Mouse (Mus musculus): ENCODE measurements around the gene Got2. TPM values are rescaled to one million over a fixed set of nuclear protein-coding genes. Genes with fewer than 3 reads are reported as not detected.

Gene Got2
- polyA plus RNA-seq, 1 experiment from 2014 or later: 63.9 TPM

GRCm38 (mm10) chr8:95853102-95853843 lies 35.1 kb downstream of the Got2 start, which contains the start of gene Slc38a7:
Gene Slc38a7 (minus strand): TSS chr8:95853539.
- Histone ChIP-seq H3K9ac (replicated peaks; ENCODE audit: low read depth) (peak within 1 kb of the TSS; percentile 42; the same call in 1 of the 2 replicates), H3K36me3 (ENCODE audit: insufficient read depth, low read length) (0 out of 2 replicates have a peak, but pooled peaks cover 2% of the 10 kb centered on the region), H3K27ac (ENCODE audit: low read length) (no peak within 1 kb of the TSS; the same call in 1 of the 2 replicates), H3K27me3 (replicated peaks; ENCODE audit: insufficient read depth, low read length) (no peaks in the 10 kb centered on the region), H3K9me3 (ENCODE audit: low read length) (no peaks in the 10 kb centered on the region), H3K4me2 (replicated peaks; ENCODE audit: low read depth, low read length) (peak within 1 kb of the TSS; percentile 64), H3K4me3 (ENCODE audit: low read depth, low read length) (peak within 1 kb of the TSS; percentile 57), H3K4me1 (ENCODE audit: insufficient read depth, low read depth, low read length) (peaks cover 7% of the 10 kb centered on the region)
- ATAC-seq (peak; percentile 96), DNase-seq (ENCODE audit: low spot score) (peak; percentile 96)
- TF ChIP-seq CTCF (IDR thresholded peaks at IDR 0.05) (no peak), EP300 (IDR thresholded peaks at IDR 0.05) (no peak)
- 9% methylated on average over 22 of the region's 22 CpGs for WGBS

DNA sequence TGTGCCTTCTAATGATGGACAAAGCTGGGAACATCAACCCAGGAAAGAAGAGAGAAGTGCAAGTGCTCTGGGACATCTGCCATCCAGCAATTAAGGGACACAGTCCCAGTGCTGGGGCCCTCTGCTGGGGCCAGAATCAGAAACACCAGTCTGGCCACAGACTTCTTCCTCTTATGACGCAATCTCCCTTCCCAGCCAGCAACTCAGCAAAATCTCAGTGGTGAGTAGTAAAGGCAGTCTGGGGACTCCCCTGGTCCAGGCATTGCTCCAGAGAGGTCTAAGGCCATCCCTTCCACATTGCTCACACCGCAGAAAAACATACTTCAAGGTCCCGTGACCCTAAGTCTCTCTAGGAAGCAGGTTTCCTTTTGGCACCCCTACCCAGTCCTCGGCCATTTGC lies 36.1 kb downstream of the Got2 start:
- DNase-seq (ENCODE audit: low spot score): peak; percentile 89

GRCm38 (mm10) chr8:95850326-95850725 lies 38.0 kb downstream of the Got2 start:
- 89% methylated on average over 2 of the region's 2 CpGs for WGBS

More for the DNA sequence above, 36.1 kb downstream of the Got2 start:
- ATAC-seq: peak; percentile 70
- Histone ChIP-seq H3K4me3 (ENCODE audit: low read depth, low read length) (no peak overlapping the region; the same call in 1 of the 2 replicates), H3K9me3 (ENCODE audit: low read length) (no peaks in the 10 kb centered on the region), H3K4me1 (ENCODE audit: insufficient read depth, low read depth, low read length) (peaks cover 7% of the 10 kb centered on the region), H3K9ac (replicated peaks; ENCODE audit: low read depth) (no peak overlapping the region), H3K4me2 (replicated peaks; ENCODE audit: low read depth, low read length) (peak overlapping the region; percentile 64), H3K27ac (ENCODE audit: low read length) (no peak overlapping the region; the same call in 1 of the 2 replicates), H3K27me3 (replicated peaks; ENCODE audit: insufficient read depth, low read length) (no peaks in the 10 kb centered on the region), H3K36me3 (ENCODE audit: insufficient read depth, low read length) (0 out of 2 replicates have a peak, but pooled peaks cover 7% of the 10 kb centered on the region)
- WGBS: 41% methylated on average over 4 of the region's 4 CpGs
- peak; percentile 46 for TF ChIP-seq CTCF (IDR thresholded peaks at IDR 0.05)
- no peak for TF ChIP-seq EP300 (IDR thresholded peaks at IDR 0.05)

DNA sequence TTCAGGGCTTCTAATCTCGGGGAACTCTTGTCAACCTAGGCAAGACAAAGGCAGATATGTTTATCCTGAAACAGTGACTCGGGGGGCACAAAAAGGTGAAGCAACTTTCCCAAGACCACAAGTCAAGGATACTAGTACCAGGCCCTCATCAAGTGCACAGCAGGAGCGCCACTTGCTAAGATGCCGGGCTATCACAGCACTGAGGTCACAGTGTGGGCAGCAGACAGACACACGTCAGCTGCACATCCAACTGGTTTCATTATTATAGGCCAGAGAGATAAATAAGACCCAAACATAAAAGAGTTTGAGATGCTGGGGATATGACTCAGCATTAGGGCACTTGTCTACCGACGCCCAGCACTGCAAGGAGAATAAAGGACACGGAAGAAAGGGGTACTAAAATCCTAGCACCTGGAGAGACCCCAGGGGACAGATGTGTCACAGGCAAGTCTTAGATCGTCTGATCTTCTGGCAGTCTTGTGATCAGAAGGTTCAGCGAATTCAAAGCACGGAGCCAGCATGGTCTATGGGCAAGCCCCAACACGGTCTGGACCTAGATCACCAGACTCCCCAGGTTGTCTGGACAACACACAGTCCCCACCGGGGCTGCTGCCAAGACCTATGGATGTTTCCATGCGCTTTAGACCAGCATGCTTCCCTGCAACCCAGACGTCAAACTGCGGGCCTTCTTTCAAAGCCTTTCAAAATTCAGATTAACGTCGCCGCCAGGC lies 39.4 kb downstream of the Got2 start:
- no peak for TF ChIP-seq EP300 (IDR thresholded peaks at IDR 0.05)
- TF ChIP-seq CTCF (IDR thresholded peaks at IDR 0.05): no peak
- ATAC-seq (no peak), DNase-seq (ENCODE audit: low spot score) (no peak)
- Histone ChIP-seq H3K4me2 (replicated peaks; ENCODE audit: low read depth, low read length) (no peak overlapping the region), H3K27ac (ENCODE audit: low read length) (no peak overlapping the region), H3K9me3 (ENCODE audit: low read length) (no peaks in the 10 kb centered on the region), H3K4me1 (ENCODE audit: insufficient read depth, low read depth, low read length) (peaks cover 7% of the 10 kb centered on the region), H3K36me3 (ENCODE audit: insufficient read depth, low read length) (peaks cover 12% of the 10 kb centered on the region; the same call in 1 of the 2 replicates), H3K9ac (replicated peaks; ENCODE audit: low read depth) (no peak overlapping the region), H3K27me3 (replicated peaks; ENCODE audit: insufficient read depth, low read length) (no peaks in the 10 kb centered on the region), H3K4me3 (ENCODE audit: low read depth, low read length) (no peak overlapping the region)
- WGBS: 89% methylated on average over 19 of the region's 19 CpGs

More at GRCm38 (mm10) chr8:95850326-95850725, 38.0 kb downstream of the Got2 start:
- DNase-seq (ENCODE audit: low spot score): no peak
- H3K9me3 ChIP-seq (ENCODE audit: low read length): no peaks in the 10 kb centered on the region
- H3K27me3 ChIP-seq (replicated peaks; ENCODE audit: insufficient read depth, low read length): no peaks in the 10 kb centered on the region
- H3K4me2 ChIP-seq (replicated peaks; ENCODE audit: low read depth, low read length): no peak overlapping the region
- peaks cover 7% of the 10 kb centered on the region for H3K4me1 ChIP-seq (ENCODE audit: insufficient read depth, low read depth, low read length)
- no peak for ATAC-seq
- no peak overlapping the region for H3K4me3 ChIP-seq (ENCODE audit: low read depth, low read length)
- H3K9ac ChIP-seq (replicated peaks; ENCODE audit: low read depth): no peak overlapping the region
- no peak overlapping the region for H3K27ac ChIP-seq (ENCODE audit: low read length)
- TF ChIP-seq CTCF (IDR thresholded peaks at IDR 0.05) (no peak), EP300 (IDR thresholded peaks at IDR 0.05) (no peak)
- H3K36me3 ChIP-seq (ENCODE audit: insufficient read depth, low read length): 0 out of 2 replicates have a peak, but pooled peaks cover 7% of the 10 kb centered on the region

DNA sequence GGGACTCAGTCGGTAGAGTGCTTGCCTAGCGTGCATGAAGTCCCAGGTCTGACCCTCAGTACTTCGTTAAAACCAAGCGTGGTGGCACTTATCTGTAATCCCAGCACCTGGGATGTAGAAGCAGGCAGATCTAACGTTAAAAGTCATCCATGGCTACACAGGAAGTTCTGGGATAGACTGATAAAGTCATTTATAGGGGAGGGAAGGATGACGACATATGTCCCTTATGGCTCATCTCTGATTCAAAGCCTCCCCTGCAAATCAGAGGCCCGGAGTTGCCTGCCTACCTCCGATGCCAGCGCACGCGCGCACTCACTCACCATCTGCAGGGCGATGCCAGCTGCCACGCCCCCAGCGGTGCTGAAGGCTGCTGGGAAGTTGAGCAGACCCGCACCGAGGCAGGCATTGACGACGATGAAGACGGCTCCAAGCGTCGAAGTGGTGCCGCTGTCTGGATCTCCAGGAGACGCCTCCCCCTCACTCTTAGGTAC lies 40.2 kb downstream of the Got2 start:
- 80% methylated on average over 24 of the region's 24 CpGs for WGBS
- no peak overlapping the region for H3K4me3 ChIP-seq (ENCODE audit: low read depth, low read length)
- no peak for TF ChIP-seq EP300 (IDR thresholded peaks at IDR 0.05)
- TF ChIP-seq CTCF (IDR thresholded peaks at IDR 0.05): no peak

GRCm38 (mm10) chr8:95845026-95845425 lies 43.3 kb downstream of the Got2 start:
- Histone ChIP-seq H3K27me3 (replicated peaks; ENCODE audit: insufficient read depth, low read length) (no peaks in the 10 kb centered on the region), H3K9ac (replicated peaks; ENCODE audit: low read depth) (no peak overlapping the region), H3K36me3 (ENCODE audit: insufficient read depth, low read length) (peaks cover 19% of the 10 kb centered on the region; the same call in 1 of the 2 replicates), H3K27ac (ENCODE audit: low read length) (no peak overlapping the region), H3K4me2 (replicated peaks; ENCODE audit: low read depth, low read length) (no peak overlapping the region), H3K9me3 (ENCODE audit: low read length) (no peaks in the 10 kb centered on the region), H3K4me1 (ENCODE audit: insufficient read depth, low read depth, low read length) (no peaks in the 10 kb centered on the region), H3K4me3 (ENCODE audit: low read depth, low read length) (no peak overlapping the region)
- 89% methylated on average over 7 of the region's 7 CpGs for WGBS
- no peak for TF ChIP-seq CTCF (IDR thresholded peaks at IDR 0.05)
- TF ChIP-seq EP300 (IDR thresholded peaks at IDR 0.05): no peak
- ATAC-seq: no peak
- DNase-seq (ENCODE audit: low spot score): no peak

More for the DNA sequence above, 40.2 kb downstream of the Got2 start:
- DNase-seq (ENCODE audit: low spot score) (no peak), ATAC-seq (no peak)
- Histone ChIP-seq H3K4me2 (replicated peaks; ENCODE audit: low read depth, low read length) (no peak overlapping the region), H3K36me3 (ENCODE audit: insufficient read depth, low read length) (peaks cover 16% of the 10 kb centered on the region; the same call in 1 of the 2 replicates), H3K4me1 (ENCODE audit: insufficient read depth, low read depth, low read length) (peaks cover 7% of the 10 kb centered on the region), H3K27ac (ENCODE audit: low read length) (no peak overlapping the region), H3K9me3 (ENCODE audit: low read length) (no peaks in the 10 kb centered on the region), H3K27me3 (replicated peaks; ENCODE audit: insufficient read depth, low read length) (no peaks in the 10 kb centered on the region), H3K9ac (replicated peaks; ENCODE audit: low read depth) (no peak overlapping the region)

Measured in lung, postnatal 0 days (tissue).